Mouse (Mus musculus) C2C12 (cell line): ENCODE data around the gene Dnhd1.

ENCODE experiments used
- CTCF ChIP-seq: IDR thresholded peaks from one replicate; pipeline ENCODE4 v1.5.1; 2011; ENCODE audit not compliant: control insufficient read depth, insufficient read depth, insufficient read length
- MYOD1 ChIP-seq: IDR thresholded peaks from one replicate; pipeline ENCODE4 v1.6.1; 2011; ENCODE audit warnings: low read depth; ENCODE audit not compliant: control insufficient read depth, insufficient read length

GRCm38 (mm10) chr7:105628633-105629032 is 22.0 kb upstream of the Dnhd1 start:
- TF ChIP-seq CTCF, result no peak
- TF ChIP-seq MYOD1, result peak; percentile 18
